Mouse (Mus musculus): ENCODE data around the gene Mapk6.
"Not testable (repeated sequence)": the region's sequence is repeated elsewhere in the genome, so short reads cannot be mapped to it uniquely, and the experiment has no call there.

The Mapk6 gene

DNA sequence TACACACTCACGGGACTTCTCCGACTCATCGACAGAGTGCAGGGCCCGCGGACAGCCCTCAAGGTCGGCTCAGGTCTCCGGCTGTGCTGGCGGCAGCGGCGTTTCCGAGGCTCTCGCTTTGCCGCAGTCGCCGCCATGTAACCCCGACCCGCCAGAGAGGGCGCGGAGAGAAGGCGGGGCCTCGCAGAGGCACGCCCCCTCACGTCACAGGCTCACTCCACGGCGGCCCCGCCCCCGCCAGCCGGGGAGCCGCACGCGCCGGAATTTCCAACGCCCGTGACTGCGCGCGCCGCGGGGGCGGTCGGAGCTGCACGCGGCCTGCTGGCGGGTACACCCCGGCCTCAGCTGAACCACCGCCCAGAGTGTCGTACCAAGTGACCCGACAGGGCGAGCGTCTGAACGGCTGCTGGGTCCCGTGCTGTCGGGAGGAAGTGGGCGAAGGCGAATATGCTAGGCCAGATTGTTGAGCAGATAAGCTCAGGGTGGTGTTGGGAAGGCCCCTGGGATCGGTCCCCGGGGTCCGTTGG, at the start of gene Mapk6:
Gene Mapk6, minus strand, starts transcription at position 154 of the 527 bp plus-strand sequence.
- DNase-seq (ENCODE audit: low spot score) = peak; percentile 96

DNA sequence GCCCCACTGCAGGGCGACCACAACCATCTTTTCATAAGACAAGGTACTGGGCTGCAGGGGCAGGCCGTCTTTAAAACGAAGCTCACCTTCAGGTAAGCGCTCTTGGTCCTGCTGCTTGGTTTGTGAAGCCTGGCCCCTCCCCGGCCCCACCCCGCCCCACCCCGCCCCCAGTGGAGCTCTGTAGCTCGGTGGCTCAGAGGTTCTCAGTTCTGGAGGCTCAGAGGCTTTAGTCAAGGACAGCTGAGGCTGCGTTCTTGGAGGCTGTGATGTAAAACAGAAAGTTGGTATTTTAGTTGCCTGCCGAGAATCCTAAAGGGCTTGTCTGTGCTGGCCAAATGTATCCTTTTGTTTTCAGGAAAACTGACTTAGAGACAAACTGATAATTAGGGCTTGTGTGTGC, 45.9 kb upstream of the Mapk6 start:
- DNase-seq (ENCODE audit: low spot score) = no peak

DNA sequence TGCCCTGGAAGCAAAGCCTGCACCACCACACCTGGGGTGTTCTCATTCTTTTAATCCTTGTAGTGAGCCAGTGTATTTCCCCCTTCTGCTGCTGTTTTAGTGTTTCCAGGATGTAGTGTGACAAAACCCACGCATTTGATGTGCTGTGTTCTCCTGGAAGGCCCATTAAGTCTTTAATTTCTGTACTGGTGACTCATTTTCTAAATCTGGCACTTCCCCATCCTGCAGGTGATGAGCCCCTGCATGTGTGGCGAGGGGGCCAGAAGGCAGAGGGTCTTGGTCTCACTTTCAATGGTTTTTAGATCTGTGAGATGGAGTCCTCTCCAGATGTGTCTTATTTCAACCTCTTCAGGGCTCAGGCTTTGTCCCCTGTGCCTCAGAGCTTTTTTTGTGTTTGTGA, 44.2 kb upstream of the Mapk6 start:
- DNase-seq (ENCODE audit: low spot score) = no peak

DNA sequence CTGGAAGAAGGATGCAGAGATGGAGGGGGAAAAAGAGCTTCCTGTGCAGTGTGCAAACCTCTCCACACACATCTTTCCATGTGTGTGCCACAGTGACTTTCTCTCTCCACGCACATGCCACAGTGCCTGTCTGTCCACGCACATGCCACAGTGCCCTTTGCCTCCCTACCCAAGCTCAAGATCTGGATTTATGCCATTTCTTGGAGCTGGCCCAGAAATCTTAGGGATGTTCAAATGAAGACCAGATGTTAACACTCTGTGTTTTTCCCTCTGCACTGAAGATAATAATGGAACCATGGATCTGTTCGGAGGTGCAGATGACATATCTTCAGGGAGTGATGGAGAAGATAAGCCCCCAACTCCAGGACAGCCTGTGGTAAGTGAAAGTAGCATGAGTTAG, 38.2 kb upstream of the Mapk6 start:
- DNase-seq (ENCODE audit: low spot score) = no peak

DNA sequence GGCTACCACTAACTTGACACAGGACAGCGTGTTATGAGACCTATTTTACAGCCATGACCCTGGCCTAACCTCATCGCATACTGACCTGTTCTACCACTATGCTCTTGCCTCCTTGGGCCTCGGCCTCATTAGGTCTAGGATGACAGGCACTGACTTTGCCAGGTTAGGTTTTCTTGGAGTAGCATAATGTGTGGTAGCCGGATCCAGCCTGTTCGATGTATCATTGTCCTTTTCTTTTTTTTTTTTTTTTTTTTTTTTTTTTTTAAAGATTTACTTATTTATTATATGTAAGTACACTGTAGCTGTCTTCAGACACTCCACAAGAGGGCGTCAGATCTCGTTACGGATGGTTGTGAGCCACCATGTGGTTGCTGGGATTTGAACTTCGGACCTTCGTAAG, 36.8 kb upstream of the Mapk6 start:
- not testable (repeated sequence) for DNase-seq (ENCODE audit: low spot score)

GRCm38 (mm10) chr9:75444981-75445380, 35.2 kb upstream of the Mapk6 start:
- DNase-seq (ENCODE audit: low spot score) = no peak

DNA sequence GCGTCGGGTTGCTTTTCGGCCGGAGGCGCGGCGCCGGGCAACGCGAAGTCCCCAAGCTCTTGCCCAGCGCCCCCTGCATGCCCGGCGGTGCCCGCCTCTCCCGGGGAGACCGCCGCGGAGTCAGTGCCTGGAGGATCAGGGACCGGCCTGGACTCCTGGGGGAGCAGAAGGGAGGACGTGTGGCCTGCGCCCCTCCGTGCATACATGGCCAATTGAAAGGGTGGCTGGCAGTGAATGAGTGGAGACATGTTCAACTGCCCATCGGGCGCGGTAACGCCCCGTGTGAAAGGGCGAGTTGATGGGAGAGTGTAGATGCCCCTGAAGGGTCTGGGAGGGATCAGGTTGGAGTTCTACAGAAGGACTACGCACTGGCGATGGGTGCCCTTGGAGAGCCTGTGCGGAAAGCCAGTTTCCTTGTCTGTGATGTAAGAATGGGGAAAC, 31.9 kb upstream of the Mapk6 start:
- no peak for DNase-seq (ENCODE audit: low spot score)

GRCm38 (mm10) chr9:75440796-75441666, 31.2 kb upstream of the Mapk6 start, which contains the start of gene Leo1:
Gene Leo1, plus strand, starts transcription at chr9:75441524.
- DNase-seq (ENCODE audit: low spot score) = peak; percentile 93

- peak; percentile 23 for DNase-seq (ENCODE audit: low spot score)
Measured at GRCm38 (mm10) chr9:75437653-75438385, 28.0 kb upstream of the Mapk6 start.

DNA sequence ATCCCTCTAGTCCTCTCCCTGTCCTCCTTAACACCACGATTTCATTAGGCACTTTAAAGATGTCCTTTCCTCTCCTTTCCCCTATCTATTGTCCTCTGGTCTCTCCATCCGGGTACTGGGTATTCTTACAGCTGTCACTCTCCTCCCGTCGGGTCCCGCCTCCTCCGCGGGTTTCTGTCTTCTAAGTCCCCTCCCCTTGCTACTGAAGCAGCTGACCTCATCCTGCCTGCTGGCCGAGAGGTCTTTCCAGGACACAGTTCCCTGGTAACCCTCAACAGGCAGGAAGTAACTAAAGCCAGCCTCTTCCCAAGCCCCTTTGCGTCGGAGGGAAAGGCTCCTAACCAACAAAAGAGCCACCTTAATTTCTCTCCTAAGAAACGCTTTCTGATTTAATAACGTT, 26.1 kb upstream of the Mapk6 start:
- DNase-seq (ENCODE audit: low spot score) = peak; percentile 93

- no peak for DNase-seq (ENCODE audit: low spot score)
Measured at GRCm38 (mm10) chr9:75435291-75435690, 25.5 kb upstream of the Mapk6 start.

GRCm38 (mm10) chr9:75434872-75435271, 25.1 kb upstream of the Mapk6 start:
- DNase-seq (ENCODE audit: low spot score) = no peak

DNA sequence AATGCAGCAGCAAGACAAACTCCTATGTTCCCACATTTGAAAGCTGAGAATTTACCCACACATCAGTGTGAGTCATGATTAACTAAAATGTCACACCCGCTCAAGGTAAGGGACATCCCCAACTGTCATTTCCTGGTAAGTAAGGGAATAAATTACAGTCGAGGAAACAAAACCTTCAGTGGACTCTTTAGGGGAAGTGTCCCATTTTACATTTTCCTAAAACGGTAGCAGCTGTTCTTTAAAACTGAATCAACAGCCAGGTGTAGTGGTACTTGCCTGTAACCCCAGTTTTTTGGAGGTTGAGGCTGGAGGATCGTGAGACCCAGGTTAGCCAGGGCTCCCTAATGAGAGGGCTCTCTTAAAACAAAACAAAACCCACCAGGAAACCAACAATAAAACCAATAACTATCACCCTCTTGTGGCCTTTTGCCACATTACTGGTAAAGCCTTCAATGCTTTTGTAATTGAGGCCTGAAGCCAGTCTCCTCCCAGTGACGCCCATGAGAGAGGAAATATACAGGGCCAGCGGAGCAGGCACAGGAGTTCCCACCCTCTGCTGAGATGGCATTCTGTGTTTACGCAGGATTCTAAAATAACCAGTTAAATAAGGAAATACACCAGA, 24.5 kb upstream of the Mapk6 start:
- peak; percentile 85 for DNase-seq (ENCODE audit: low spot score)

GRCm38 (mm10) chr9:75432694-75433093, 22.9 kb upstream of the Mapk6 start:
- DNase-seq (ENCODE audit: low spot score) = no peak

GRCm38 (mm10) chr9:75430822-75431621, 21.2 kb upstream of the Mapk6 start:
- no peak for DNase-seq (ENCODE audit: low spot score)

DNA sequence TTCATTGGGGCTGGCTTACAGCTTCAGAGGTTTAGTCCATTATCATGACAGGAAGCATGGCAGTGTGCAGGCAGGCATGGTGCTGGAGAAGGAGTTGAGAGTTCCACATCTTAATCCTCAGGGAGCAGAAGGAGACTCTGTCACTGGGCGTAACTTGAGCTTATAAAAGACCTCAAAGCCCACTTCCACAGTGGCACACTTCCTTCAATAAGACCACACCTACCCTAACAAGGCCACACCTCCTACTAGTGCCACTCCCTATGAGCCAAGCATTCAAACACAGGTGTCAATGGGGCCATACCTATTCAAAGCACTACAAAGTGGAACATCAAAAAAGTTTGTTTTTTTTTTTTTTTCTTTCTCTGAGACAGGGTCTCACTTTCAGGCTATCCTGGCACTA, 19.9 kb upstream of the Mapk6 start:
- no peak for DNase-seq (ENCODE audit: low spot score)

DNA sequence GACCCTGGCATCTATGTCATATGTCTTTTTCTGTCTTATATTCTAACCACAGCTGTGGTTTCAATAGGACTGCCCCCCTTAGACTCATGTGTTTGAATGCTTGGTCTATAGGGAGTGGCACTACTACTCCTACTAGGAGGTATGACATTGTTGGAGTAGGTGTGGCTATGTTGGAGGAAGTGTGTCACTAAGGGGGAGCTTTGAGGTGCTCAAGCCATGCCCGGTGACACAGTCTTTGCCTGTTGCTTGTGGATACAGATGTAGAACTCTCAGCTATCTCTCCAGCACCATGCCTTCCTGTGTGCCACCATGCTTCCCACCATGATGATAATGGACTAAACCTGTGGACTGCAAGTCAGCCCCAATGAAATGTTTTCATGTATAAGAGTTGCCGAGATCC, 19.2 kb upstream of the Mapk6 start:
- DNase-seq (ENCODE audit: low spot score) = no peak

DNA sequence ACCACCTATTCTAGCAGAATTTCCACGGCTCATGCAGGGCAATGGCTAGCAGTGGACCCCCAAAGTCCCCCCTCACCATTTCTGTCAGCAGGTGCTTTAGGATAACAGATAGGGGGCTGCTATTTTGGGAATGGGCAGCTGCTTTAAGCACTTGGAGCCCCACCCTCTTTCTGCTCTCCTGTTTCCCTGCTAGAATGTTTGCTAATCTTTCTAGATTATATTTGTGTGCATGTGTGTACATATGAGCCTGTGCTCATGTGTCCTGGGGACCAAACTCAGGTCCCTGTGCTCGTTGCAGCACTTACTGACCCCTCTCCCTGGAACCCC, 18.4 kb upstream of the Mapk6 start:
- DNase-seq (ENCODE audit: low spot score) = no peak

GRCm38 (mm10) chr9:75427366-75428273, 17.8 kb upstream of the Mapk6 start:
- no peak for DNase-seq (ENCODE audit: low spot score)

- no peak for DNase-seq (ENCODE audit: low spot score)
Measured at GRCm38 (mm10) chr9:75425796-75426391, 16.1 kb upstream of the Mapk6 start.

All from MN1 (cell line).